Mouse (Mus musculus) brain, adult 2 months (tissue): ENCODE measurements around the gene Wrnip1.
"Not testable (repeated sequence)": the region's sequence is repeated elsewhere in the genome, so short reads cannot be mapped to it uniquely, and the experiment has no call there.

ENCODE experiments used
- DNase-seq: peaks from one replicate; pipeline ENCODE4 v3.0.0; 2011; ENCODE audit warnings: low read depth, low spot score

Wrnip1 gene

DNA sequence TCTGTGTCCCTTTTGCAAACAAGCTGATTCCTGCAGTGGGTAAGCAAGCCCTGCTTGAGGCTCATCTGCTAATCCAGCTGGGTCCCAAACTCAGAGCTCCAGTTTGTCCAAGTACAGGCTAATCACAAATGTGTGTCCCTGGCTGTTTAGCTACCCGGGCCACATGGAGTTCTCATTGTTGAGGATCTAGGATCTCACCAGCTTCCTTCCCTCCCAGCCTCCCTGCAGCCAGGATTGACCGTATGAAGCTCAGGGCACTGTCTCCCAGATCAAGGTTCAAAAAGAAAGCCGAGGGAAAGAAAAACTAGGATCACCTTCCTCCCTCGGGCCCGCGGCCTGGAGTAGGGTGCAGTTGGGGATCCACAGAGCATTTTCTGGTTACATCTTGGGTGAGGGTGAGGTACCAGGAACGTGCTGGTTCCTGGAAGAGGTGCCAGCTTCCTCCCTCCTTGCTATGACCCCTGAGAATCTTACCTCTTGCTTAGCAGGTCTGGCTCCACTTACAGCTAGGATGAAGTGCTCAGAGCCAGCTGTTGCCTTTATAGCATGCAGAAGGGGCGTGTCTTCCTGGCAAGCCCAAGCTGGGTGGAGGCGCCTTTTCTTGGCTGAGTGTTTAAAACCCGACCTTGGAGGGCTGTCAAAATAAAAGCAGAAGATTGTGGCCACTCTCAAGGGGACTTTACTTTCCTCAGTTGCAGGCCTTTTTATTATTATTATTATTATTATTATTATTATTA, 49.0 kb downstream of the Wrnip1 start, which contains the start of gene Serpinb1a:
Gene Serpinb1a (minus strand): TSS at position 518 of the 737 bp plus-strand sequence.
- peak; percentile 56 for DNase-seq

DNA sequence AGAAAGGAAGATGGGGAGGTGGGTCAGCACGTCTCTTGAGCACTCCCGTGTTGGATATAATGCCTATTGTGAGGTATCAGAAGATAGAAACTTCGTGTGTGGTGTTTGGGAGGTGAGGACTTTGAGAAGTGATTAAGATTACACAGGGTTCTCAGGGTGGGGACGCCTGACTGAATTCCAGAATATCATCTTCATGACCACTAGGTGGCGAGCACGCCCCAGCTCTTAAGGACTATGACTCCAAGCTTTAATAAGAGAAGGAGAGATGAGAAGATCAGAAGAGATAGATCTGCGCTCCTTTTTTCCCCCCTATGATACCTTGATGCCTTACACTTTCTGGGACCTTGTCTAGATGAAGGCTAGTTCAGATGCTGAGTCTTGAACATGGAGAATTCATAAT, 50.1 kb downstream of the Wrnip1 start:
- peak; percentile 79 for DNase-seq

GRCm38 (mm10) chr13:32852539-32852938, 50.7 kb downstream of the Wrnip1 start:
- DNase-seq, result no peak

DNA sequence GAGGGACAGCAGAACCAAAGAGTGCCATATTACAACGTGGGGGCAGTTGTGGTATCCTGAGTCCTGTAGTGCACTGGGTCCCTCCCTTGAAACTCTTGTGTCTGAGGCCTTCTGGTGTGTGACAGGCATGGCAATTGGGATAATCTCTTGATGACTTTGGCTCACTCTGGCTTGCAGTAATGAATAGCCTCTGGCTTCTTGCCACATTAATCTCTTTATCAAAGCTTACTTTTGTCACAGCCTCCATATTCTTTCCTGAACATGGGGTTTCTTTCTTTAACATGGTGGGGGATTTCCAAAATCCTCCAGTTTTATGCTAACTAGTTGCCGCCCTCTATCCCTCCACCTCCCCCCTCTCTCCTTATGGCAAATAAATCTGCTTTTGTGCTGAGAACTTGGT, 51.2 kb downstream of the Wrnip1 start:
- no peak for DNase-seq

- no peak for DNase-seq
Observed at GRCm38 (mm10) chr13:32860821-32861220, 59.0 kb downstream of the Wrnip1 start.

DNA sequence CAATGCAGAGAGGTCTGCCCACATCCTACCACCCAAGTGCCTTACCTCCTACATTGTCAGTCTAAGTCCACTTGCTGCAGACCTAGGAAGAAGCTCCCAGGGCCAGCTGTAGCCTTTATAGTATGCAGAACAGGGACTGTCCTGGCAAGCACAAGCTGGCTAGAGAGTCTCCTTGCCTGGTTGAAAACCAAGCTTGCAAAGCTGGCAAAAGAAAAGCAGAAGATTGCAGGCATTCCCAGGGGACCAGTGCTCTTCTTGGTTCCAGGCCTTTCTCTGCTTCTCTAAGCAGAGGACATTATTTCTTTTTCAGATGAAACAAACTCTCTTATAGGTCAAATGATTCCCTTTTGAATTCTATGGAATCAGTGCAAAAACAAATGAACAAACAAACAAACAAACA, 61.6 kb downstream of the Wrnip1 start:
- no peak for DNase-seq

DNA sequence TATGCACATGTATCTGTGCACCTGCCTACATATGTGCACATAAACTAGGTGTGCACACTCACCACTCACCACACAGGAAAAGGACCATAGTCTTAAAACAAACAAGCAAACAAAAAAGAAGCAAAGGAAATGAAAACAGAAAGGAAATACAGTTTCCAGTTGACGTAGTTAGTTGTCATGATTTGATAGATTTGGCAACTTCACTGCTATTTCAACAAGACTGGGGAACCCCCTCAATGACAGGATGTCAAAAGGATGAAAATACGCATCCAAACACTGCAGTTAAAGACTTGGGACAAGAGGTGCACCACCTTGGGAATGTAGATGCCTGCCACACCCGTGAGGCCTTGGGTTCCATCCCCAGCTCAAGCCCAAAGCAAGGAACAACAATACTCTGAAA, 62.7 kb downstream of the Wrnip1 start:
- not testable (repeated sequence) for DNase-seq

DNA sequence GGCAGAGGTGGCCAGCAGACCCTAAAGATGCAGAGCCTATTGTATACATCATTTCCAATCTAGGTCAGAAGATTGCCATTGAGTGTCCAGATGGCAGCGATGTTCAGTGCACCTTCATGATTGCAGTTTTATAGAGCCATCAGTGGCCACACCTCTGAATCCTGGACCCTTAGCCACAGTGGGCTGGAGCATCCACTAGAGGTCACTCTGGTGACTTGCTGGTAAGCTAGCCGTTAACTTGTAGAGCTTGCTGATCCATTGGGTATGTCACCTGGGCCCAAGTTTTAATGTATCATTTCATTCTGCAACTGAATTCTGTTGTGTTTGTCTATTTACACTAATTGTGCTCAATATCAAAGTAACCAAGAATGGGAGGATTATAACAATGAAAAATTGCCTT, 63.8 kb downstream of the Wrnip1 start:
- no peak for DNase-seq

- peak; percentile 90 for DNase-seq
Observed at GRCm38 (mm10) chr13:32866484-32866883, 64.6 kb downstream of the Wrnip1 start.

GRCm38 (mm10) chr13:32867030-32867429, 65.2 kb downstream of the Wrnip1 start:
- no peak for DNase-seq

DNA sequence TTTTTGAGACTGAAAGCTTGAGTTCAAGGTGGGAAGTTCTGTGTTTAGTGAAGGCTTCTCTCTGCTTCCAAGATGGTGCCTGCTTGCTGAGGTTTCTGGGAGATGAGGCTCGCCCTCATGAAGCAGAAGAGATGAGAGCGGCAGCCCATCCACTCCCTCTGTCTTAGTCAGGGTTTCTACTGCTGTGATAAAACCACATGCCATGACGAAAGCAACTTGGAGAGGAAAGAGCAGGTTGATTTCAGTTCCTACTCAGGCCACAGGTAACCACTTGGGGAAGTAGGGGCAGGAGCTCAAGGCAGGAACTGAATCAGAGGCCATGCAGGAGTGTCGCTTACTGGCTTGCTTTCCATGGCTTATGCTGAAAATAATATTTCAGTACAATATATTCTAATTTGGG, 66.4 kb downstream of the Wrnip1 start:
- DNase-seq, result not testable (repeated sequence)

DNA sequence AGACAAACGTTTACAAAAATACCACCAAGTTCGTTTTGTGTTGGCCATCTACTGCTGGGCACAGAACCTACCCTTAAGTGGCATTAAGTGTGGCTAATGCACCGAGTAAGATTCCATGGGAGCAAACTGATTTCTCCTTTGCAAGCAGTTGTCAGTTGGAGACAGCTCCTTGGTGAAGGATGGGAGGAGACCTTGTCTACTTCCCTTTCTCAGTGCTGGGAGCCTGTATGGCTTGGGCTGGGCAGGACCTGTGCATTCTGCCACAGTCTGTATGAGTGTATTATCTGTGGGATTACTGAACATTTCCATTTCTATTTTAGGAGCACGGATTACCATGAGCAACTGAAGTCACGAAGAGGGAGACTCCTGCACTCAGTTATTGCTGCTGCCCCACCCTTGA, 67.0 kb downstream of the Wrnip1 start:
- DNase-seq, result no peak
